Mouse (Mus musculus): Measurements from ENCODE around the gene Nrxn3.

Gene Nrxn3

DNA sequence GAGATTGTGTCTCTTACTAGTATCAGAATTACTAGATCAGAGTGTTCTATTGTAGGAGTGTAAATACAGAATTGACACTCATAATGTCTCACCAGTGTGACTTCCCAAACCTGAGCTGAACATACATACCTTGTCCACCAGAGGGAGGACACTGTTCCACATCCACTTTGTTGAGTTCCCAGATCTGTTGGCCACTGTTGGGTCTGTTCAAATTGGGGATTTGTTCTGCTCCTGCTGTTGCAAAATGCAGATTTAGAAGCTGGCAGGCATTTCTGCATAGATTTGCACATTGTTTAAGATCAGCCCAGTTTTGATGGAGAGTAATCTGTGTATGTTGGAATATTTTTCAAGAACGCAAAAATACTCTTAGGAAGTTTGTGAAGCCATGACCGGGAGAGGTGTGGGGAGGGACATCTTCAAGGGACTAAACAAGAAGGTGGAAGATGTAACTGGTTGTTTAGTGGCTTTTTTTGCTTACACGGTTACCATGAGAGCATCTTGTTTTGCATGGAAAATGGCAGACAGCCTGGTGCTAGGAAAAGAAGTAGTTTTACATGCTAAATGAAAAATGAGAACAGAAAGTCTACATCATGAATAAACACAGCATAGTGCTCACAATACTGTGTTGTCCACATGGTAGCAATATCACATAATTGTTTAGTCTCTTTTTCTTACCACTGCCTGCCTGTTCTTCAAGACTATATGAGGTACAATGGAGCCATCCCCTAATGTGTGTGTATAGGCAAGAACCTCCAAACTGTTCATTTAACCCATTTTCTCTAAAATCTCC is 609.0 kb downstream of the Nrxn3 start:
- no peak for DNase-seq (ENCODE audit: low spot score)

DNA sequence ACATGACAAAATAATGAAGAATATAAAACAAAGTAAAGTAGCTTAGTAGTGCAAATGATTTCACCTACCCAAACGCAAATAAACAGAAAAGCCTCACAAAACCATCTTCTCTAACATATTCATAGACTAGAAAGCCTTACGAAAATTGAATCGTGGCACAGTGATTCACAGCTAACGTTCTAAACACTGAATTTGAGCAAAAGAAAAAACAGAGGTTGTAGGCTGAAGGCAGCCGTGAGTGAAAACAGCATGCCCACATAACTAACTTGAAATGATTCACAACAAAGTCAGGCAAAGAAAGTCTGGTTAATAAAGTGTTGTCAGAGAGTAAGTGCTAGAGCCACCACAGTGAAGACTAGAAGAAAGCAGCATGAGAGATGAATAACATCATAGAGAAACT is 610.8 kb downstream of the Nrxn3 start:
- DNase-seq (ENCODE audit: low spot score) = no peak

DNA sequence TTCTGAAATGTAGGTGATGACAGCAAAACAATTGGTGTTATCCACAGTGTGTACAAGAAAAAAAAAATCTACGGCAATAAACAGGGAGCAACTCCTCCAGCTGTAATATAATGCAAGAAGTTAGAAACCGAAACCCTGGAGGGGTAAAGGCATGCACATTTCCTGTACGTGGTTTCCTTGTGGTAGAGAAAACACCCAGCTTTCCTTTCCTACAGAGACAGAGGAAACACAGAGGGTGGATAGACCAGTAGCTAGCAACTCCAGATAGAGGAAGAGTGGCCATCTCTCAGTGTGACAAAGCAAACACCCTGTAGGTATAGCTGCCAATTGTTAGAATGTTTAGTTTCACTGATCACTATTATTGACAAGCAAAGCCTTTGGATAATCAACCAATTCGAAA is 642.2 kb downstream of the Nrxn3 start:
- DNase-seq (ENCODE audit: low spot score) = no peak

DNA sequence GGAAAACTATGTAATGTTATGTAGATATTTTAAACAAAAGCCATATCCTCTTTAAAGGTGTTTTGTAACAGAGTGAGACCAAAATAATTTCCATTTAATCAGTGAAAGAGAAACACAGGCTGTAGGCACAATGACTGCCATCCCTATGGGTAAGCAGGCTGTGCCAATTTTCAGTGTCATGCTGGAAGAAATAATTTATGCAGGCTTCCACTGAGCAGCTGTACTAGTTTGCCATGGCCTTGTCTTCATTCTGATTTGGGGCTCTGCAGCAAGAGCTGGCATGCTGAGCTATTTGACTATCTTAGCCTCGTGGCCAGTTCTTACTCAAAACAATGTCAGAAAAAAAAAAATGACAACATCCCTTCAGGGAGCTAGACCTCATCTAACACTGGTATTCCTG is 647.3 kb downstream of the Nrxn3 start:
- DNase-seq (ENCODE audit: low spot score) = no peak

DNA sequence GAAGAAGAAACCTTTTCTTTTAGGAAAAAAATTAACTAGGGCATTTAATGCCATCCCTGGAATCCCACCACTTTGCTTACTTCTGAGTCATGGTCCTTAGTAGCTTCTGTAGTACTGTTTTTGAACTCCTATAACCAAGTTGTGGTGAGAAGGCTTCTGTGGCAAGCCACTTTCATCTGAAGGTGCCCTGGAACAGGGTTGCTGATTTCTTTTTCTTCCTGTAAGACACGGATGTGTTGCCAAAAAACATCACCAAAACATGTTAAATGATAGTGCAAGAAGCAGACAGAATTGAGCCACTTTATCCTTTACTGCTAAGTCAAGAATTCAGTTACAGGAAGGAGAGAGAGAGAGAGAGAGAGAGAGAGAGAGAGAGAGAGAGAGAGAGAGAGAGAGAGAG is 653.9 kb downstream of the Nrxn3 start:
- DNase-seq (ENCODE audit: low spot score) = no peak

DNA sequence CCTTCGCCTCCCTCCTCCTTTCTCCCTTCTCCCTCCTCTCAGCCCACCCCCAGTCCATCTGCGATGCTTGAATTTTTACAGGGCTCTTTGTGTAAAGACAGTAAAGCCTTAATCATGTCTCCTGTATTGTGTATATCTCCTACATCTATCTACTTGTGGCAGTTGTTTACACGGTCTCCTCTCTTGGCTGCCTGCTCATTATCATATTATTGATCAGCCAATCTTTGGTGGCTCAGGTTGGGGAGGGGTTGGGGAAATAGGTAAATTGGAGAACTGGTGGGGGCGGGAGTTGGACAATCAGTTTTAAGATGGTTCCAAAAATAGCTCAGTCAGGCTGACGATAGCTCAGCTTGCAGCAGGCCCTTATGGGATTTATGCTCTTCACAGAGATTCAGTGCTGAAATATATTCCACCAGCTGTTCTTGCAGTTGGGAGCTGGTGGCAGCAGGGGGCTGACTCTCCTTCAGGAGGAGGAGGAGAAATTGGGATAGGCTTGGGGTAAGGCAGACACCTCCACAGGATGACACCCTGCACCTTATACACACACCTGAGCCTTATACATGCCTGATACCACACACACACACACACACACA is 654.5 kb downstream of the Nrxn3 start:
- no peak for DNase-seq (ENCODE audit: low spot score)

DNA sequence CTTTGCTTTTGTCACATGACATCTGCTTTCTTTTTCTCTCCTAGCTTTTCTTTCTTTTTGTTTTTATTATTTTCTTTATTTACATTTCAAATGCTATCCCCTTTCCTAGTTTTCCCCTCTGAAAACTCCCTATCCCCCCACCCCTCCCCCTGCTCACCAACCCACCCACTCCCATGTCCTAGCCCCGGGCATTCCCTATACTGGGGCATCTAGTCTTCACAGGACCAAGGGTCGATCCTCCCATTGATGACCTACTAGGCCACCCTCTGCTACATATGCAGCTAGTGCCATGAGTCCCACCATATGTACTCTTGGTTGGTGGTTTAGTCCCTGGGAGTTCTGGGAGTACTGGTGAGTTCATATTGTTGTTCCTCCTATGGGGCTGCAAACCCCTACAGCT is 655.0 kb downstream of the Nrxn3 start:
- DNase-seq (ENCODE audit: low spot score) = no peak

DNA sequence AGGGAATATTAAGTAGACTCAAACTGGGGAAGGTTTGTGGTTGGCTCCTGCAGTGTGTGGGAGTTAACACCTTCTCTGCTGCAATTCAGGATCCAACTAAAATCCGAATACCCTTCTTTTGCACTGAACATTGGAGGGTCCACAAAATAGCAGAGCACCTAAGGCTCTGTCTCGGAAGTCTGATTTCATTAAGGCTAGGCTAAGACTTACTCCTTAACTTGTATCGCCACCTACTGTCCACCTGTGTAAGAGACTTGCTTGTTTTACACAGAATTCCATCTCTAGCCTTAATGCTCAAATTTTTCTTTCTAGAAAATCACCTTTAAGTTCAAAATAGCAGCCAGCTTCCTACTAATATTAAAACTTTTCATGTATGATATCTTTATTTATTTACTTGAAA is 660.6 kb downstream of the Nrxn3 start:
- no peak for DNase-seq (ENCODE audit: low spot score)

DNA sequence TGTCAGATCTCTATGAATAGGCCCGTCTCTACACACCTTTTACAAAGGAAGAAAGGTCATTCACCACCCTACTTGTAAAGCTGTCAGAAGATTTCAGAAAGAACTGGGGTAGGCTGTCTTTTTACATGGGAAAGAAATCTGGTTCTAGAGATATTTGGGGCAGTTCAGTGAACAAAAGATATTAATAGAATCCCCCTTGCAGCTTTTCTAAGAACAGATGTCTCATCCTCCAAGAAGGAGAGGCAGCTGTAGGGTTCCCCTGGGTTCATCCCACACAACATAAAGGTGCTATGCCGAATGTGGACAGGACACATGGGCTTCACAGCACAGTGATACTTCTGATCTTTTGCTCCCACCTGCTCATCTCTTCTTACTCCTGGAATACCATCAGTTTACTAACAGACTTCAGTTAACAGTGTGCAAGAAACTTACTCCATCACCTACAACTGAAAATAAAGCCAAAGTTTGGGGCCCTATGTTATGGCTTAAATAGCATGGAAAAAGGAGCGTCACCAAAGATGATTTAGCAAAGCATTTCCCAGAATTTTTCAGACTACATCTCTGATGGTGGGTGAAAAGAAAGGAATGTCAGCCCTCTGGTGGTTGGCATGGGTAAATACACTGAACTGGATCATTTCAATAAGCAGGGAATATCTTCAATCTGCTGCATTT is 672.6 kb downstream of the Nrxn3 start:
- DNase-seq (ENCODE audit: low spot score) = no peak

DNA sequence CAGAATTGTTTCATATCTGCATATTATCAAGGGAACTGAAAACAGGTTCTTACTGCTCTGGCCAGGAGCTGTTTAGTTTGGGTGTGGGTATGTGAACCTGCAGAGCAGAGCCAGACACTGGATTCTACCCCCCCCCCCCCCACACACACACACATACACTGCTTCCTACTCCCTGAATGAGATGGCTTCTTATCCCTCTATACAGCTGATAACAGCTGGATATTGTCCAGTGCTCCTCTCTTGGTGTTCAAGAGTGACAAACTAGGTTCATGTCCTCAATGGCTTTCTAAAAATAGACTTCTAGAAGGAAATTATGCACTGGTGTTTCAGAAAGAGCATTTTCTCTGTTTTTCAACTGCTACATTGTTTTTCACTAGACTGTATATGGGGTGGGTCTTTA is 713.8 kb downstream of the Nrxn3 start:
- DNase-seq (ENCODE audit: low spot score) = no peak

DNA sequence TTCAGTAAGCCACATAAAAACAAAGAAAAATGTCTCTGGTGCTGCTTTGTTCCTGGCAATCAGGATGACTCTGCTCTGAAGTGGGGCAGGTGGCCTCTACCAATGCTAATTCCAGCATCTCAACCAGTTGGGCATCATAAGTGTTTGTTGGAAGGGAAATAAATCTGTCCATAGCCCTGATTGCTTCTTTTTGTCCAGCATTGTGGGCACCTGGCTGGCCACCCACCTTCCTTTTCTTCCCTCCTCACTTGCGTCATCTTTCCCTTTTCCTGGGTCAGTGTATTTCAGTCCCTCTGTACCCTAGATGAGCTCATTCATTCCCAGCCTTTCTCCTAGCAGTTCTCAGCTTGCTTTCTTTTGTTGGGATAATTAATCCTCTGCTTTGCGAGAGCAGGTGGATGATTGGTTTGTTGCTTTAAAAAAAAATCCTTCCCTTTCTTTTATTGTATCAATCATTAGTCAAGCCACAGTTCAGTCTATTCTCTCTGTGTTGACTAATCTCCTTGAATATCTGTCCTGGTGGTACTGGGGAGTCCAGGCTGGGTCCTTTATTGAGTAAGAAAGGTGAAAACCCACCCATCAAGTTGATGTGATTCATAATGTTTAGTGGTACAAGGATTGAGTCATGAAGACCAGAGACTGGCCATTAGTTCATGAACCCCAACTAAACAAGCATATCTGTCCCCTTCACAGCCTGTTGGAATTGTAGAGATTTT is 719.8 kb downstream of the Nrxn3 start:
- no peak for DNase-seq (ENCODE audit: low spot score)

DNA sequence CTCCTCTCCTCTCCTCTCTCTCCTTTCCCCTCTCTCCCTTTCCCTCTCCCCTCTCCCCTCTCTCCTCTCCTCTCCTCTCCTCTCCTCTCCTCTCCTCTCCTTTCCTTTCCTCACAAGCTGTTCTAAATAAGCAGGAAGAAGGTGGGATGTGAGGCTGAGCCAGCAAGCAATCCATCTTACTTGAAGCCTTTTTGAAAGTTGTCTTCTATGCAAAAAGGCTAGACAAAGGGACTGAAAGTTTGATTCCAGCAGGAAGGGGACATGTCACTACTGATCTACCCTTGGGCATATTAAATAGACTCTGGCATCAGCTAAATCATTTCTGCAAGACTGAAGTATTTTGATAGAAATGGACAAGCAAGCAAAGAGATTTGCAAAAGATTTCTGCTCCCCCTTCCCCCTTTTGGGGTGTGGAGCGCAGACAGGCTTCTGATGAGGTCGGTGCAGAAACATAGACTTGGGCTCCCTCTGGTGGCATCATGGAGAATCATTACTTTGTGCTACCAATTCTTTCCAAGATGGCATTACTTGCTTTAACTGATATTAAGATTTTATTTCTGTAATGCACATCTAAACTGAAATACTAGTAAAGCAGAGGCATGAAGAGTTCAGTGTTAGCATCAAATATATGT is 728.1 kb downstream of the Nrxn3 start:
- peak; percentile 12 for DNase-seq (ENCODE audit: low spot score)

DNA sequence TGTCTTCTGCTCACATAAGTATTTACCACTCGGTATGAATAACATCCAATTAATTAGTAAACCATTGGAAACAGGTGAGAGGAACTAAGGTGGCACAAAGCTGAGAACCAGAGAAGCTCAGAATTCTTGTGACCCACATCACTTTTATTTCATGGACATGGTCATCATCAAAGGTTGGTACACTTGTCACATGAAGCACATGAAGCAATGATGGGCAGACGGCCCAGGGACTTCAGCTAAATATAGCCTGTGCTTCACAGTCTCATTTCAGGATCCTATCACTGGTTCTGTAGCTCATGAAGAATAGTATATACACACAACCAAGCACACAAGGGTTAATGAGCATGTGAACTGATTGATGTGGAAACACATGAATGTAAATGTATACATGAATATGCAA is 747.5 kb downstream of the Nrxn3 start:
- no peak for DNase-seq (ENCODE audit: low spot score)

DNA sequence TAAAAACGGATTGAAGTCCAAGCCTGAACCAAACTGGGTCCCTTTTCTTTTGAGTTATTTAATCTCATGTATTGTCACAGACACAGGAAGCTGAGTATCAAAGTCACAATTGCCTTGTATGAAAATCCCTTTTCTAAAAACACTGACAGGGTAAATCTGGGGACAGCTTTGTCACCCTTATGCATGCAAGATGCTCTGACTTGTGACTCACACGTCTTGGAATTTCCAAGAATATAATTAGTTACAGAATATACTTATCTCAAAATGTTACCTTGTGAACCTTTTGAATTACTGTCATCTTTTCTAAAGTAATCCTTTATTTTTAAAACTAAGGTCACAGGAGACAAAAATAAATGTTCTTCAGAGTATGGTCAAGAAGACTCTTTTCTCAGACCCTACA is 748.6 kb downstream of the Nrxn3 start:
- no peak for DNase-seq (ENCODE audit: low spot score)

DNA sequence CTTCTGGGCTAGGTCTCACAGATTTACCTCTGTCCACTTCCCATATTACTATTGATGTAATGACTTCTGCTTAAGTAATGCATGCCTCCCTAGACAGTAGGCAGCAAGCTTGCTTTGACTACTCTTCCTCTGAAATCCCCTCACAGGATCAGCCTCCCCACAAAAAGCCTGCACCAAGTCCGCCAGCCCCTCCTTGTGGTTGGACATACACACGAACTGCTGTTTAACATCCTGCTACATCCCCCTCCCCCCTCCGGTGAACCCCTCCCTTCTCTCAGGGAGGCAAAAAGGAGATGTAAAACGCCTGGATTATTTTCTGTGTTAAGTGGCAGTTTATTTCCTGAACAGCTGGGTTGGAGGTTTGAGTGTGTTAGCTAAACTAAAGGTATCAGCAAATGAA is 749.2 kb downstream of the Nrxn3 start:
- DNase-seq (ENCODE audit: low spot score) = no peak

DNA sequence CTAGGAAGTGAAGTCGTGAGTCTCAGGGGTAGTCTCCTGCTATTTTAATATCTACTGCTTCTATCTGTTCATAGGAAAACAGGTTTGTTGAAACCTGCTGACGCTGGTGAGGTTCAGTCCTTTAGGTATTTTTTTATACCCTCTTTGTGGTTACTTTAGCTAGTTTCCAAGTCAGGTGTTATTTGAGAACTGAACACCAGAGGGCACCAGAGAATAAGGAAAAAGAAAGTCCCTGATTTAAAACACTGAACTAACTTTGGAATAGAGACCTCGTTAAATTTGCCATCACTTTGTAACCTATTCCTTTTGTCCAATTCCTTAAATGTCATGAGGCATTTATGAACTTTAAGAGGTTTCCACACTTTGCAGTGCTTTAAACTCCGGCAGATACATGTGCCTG is 756.4 kb downstream of the Nrxn3 start:
- DNase-seq (ENCODE audit: low spot score) = peak; percentile 21

DNA sequence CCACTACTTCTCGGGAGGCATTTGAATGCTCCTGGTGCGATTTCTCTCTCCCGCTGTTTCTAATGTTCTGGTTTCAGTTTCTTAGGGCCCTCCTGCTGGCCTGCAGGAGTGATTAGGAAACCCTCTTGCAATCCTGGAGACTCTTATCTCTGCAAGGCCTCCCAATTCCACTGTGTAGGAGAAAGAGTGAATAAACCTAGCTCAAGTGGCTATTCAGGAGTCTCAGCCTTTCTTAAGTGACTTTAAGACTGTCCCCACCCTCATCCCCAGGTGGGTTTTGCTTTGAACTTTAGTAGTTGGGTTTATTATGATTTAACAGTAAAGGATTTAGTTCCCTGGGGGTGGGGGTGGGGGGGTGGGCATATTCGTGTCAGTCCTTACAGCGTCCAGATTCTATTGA is 759.5 kb downstream of the Nrxn3 start:
- no peak for DNase-seq (ENCODE audit: low spot score)

DNA sequence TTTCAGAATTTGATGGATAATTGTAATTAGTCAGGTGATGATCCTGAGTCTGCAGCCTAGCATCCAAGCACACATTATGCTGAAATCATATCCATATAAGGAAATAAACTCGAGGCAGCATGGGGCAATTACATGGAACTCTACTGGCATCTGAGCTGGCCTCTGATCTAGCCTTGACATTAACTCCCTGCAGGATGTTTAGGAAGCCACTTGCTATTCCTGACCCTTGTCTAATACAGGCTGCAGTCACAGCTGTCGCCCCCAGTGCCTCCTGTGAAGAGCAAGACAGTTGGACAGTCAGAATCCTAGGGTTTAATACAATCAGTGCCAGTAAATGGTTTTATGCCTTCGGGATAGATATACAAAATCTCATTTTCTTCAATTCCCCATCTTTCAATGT is 781.4 kb downstream of the Nrxn3 start:
- DNase-seq (ENCODE audit: low spot score) = no peak

DNA sequence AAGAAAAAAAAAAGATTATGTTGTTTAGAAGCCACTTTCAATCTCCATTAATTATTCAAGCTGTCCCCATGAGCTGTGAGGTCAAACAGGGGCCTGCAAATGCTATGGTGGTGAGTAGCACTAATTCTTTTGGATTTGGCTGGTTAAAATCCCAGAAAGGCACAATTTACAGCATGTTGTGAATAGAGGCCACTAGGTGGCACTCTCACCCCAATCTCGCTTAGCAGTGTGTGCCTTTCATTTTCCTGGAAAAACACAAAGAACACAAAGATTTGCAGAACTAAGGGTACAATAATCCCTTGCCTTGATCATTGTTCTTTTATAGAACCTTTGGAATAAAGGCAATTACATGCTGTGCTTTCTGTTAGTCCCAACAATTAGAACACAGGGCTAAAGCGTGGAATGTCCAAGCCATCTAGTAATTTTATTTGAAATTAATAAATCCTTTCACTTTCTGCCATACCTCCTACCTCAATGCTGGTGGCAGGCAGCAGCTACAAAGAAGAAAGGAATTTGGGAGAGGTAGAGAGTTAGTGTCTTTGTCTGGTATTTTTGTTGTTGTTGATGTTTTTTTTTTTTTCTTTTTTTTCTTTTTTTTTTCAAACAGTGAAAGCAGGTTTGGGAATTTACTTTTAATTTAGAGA is 782.6 kb downstream of the Nrxn3 start:
- DNase-seq (ENCODE audit: low spot score) = peak; percentile 15

DNA sequence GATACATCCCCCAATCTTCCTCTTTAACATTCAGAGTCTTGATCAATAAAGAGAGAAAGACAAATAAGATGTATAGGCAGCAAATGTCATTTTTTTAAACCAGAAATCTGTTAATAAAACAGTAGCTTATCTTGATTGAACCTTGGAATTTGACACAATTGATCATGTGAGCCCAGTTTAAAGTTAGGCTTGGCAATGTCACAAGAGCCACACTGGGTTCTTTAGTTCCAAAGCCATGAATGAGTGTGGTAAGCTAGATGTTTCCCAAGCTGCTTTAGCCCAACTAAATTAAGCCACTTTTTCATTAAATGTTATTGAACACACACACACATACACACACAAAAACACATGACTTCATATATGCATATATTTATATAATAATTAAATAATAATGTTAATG is 786.3 kb downstream of the Nrxn3 start:
- no peak for DNase-seq (ENCODE audit: low spot score)

DNA sequence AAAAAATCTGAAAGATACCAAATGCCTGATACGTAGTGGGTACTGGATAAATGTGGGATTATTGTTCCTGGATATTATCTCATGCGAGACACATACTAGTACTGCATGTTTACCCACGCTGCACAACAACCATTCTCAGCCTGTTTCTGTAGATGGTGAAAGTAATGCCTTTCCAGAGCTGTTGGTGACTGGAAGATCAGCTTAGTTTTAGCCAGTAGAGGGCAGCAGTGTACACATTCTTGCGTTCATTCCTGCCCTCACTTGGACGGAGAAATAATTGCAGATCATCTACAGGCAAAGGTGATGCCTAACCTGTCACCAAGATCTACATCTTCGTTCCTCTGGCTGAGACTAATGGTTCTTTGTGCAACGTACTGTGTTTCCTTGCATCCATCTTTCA is 791.1 kb downstream of the Nrxn3 start:
- peak; percentile 26 for DNase-seq (ENCODE audit: low spot score)

DNA sequence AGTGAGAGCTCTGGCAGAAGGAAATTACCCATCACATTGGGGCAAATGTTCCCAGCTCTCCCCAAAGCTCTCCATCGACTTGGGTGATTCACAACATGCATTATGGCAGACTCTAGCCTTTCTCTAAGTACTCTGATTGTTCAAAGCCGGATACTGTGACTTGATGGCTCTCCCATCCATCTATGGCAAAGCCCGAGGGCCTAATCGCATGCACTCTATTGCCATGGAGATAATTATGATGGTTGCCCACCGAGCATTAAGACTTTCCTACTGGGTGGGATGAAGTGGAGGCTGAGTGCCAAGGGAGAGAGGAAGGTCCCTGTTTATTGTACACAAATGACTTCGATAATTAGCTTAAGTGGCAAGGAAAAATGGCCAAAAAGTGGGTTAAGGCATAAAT is 793.4 kb downstream of the Nrxn3 start:
- no peak for DNase-seq (ENCODE audit: low spot score)
